ENCODE assay signal across 23 mouse cellular contexts in the genomic region with DNA sequence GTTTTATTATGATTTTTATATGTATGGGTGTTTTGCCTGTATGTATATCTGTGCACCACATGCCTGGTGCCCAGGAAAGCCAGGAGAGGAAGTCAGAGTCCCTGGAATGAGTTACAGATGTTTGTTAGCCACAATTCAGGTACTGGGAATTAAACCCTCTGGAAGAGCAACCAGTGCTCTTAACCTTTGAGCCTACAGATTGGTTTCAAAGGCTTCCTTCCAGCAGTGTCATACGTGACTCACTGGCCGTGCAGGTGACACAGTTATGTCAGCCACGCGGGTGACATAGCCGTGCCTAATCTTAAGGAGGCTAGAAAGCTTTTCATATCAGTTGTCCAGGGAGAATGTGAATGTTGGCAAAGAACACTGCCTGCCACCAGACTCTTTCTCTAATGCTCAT. TPM values are rescaled to one million over a fixed set of nuclear protein-coding genes. Genes with fewer than 3 reads are reported as not detected.
DNase-seq lines count a peak whose midpoint lies in the region; ATAC-seq and TF ChIP-seq lines count a peak whose summit lies in the region.
"Had no signal": no experiment of that assay in that cellular context is flagged by ENCODE, and none has a peak within 500 bp of the region (broad histone marks: within the 10 kb centered on the region; RNA-seq: fewer than 3 reads in every experiment).

No protein-coding gene starts in this region.

- H3K9me3 ChIP-seq in intestine, embryonic 15.5 days, result no peaks in the 10 kb centered on the region
- H3K9me3 ChIP-seq in intestine, embryonic 16.5 days (ENCODE audit: control insufficient read depth, low read length), result no peaks in the 10 kb centered on the region
- no peaks in the 10 kb centered on the region for H3K9me3 ChIP-seq in midbrain, postnatal 0 days (ENCODE audit: low read length)
- H3K9me3 ChIP-seq: forebrain, embryonic 10.5 days; forebrain, embryonic 13.5 days; heart, embryonic 12.5 days; heart, embryonic 15.5 days; hindbrain, embryonic 10.5 days; hindbrain, embryonic 13.5 days had no signal

- H3K36me3 ChIP-seq in intestine, embryonic 15.5 days, result no peaks in the 10 kb centered on the region; the same call in 1 of the 2 replicates
- H3K36me3 ChIP-seq in intestine, embryonic 16.5 days (ENCODE audit: control insufficient read depth, insufficient read depth, low read length), result no peaks in the 10 kb centered on the region; the same call in 1 of the 2 replicates
- peaks cover 32% of the 10 kb centered on the region for H3K36me3 ChIP-seq in midbrain, postnatal 0 days (ENCODE audit: insufficient read depth, low read length)
- H3K36me3 ChIP-seq: heart, embryonic 15.5 days had no signal

- ATAC-seq in intestine, embryonic 15.5 days, result peak; percentile 74
- ATAC-seq in intestine, embryonic 16.5 days, result peak; percentile 84
- no peak for ATAC-seq in midbrain, postnatal 0 days (ENCODE audit: low FRiP score)
- ATAC-seq: CD4-positive, CD25-positive, alpha-beta regulatory T cell, adult 4 months; forebrain, embryonic 13.5 days; forebrain, embryonic 16.5 days; hindbrain, embryonic 16.5 days had no signal

- no peak overlapping the region for H3K9ac ChIP-seq in intestine, embryonic 15.5 days
- no peak overlapping the region for H3K9ac ChIP-seq in intestine, embryonic 16.5 days (ENCODE audit: low read depth, low read length)
- H3K9ac ChIP-seq in midbrain, postnatal 0 days (replicated peaks; ENCODE audit: low read length, poor library complexity, severe bottlenecking), result no peak overlapping the region
- H3K9ac ChIP-seq: forebrain, embryonic 13.5 days; heart, embryonic 12.5 days; heart, embryonic 15.5 days; hindbrain, embryonic 13.5 days had no signal

- WGBS in intestine, embryonic 15.5 days, result 77% methylated on average over 5 of the region's 5 CpGs
- 72% methylated on average over 5 of the region's 5 CpGs for WGBS in intestine, embryonic 16.5 days
- WGBS in midbrain, postnatal 0 days, result 94% methylated on average over 5 of the region's 5 CpGs

- TF ChIP-seq CTCF in gastrocnemius, adult 2 months (IDR thresholded peaks at IDR 0.05), result no peak
- TF ChIP-seq CTCF in midbrain, postnatal 0 days (IDR thresholded peaks at IDR 0.05), result no peak

- H3K4me1 ChIP-seq in intestine, embryonic 15.5 days (replicated peaks), result no peaks in the 10 kb centered on the region
- H3K4me1 ChIP-seq in intestine, embryonic 16.5 days (ENCODE audit: control insufficient read depth, insufficient read depth, low read length), result no peaks in the 10 kb centered on the region
- no peaks in the 10 kb centered on the region for H3K4me1 ChIP-seq in midbrain, postnatal 0 days (ENCODE audit: insufficient read depth, low read length)
- H3K4me1 ChIP-seq: forebrain, embryonic 13.5 days had no signal

- H3K27ac ChIP-seq in gastrocnemius, adult 2 months, result peak overlapping the region; percentile 4; the same call in 1 of the 2 replicates
- no peak overlapping the region for H3K27ac ChIP-seq in intestine, embryonic 15.5 days
- H3K27ac ChIP-seq in intestine, embryonic 16.5 days (ENCODE audit: low read length), result no peak overlapping the region; the same call in 1 of the 2 replicates
- H3K27ac ChIP-seq in midbrain, postnatal 0 days (ENCODE audit: low read depth, low read length), result no peak overlapping the region
- H3K27ac ChIP-seq: forebrain, embryonic 10.5 days; forebrain, embryonic 13.5 days; heart, embryonic 15.5 days; hindbrain, embryonic 10.5 days; hindbrain, embryonic 13.5 days had no signal

- H3K27me3 ChIP-seq in intestine, embryonic 15.5 days (replicated peaks), result no peaks in the 10 kb centered on the region
- no peaks in the 10 kb centered on the region for H3K27me3 ChIP-seq in intestine, embryonic 16.5 days (replicated peaks; ENCODE audit: control insufficient read depth, insufficient read depth, low read length)
- no peaks in the 10 kb centered on the region for H3K27me3 ChIP-seq in midbrain, postnatal 0 days (ENCODE audit: insufficient read depth, low read length)
- H3K27me3 ChIP-seq: forebrain, embryonic 13.5 days; hindbrain, embryonic 13.5 days had no signal

- intact Hi-C loops in gastrocnemius, adult 2 months (cut with DNase I), result loop anchor here (5.0 kb wide), 1 partner anchor 36 kb away; no protein-coding TSS in a partner anchor

- H3K4me2 ChIP-seq in intestine, embryonic 15.5 days (replicated peaks), result no peak overlapping the region
- no peak overlapping the region for H3K4me2 ChIP-seq in intestine, embryonic 16.5 days (ENCODE audit: low read depth, low read length)
- H3K4me2 ChIP-seq in midbrain, postnatal 0 days (ENCODE audit: low read depth, low read length, poor library complexity, severe bottlenecking), result no peak overlapping the region
- H3K4me2 ChIP-seq: forebrain, embryonic 13.5 days; heart, embryonic 12.5 days; heart, embryonic 15.5 days; hindbrain, embryonic 13.5 days had no signal

- DNase-seq in gastrocnemius, adult 2 months, result no peak
- DNase-seq in gastrocnemius, postnatal 10 days, result no peak
- DNase-seq in cerebellum, postnatal 36 days, result no peak
- no peak for DNase-seq in midbrain, postnatal 0 days (ENCODE audit: low spot score)
- DNase-seq: adrenal gland, postnatal 25 days; cerebellum, adult 11-12 months; cerebellum, adult 8-10 months; cerebellum, postnatal 10 days; gastrocnemius, postnatal 25 days; heart, adult 18-20 months; heart, postnatal 10 days; heart, postnatal 36 days had no signal

- H3K4me3 ChIP-seq in gastrocnemius, adult 2 months, result no peak overlapping the region
- no peak overlapping the region for H3K4me3 ChIP-seq in intestine, embryonic 15.5 days (replicated peaks)
- no peak overlapping the region for H3K4me3 ChIP-seq in intestine, embryonic 16.5 days (ENCODE audit: low read length)
- H3K4me3 ChIP-seq in midbrain, postnatal 0 days (ENCODE audit: low read depth, low read length), result no peak overlapping the region
- H3K4me3 ChIP-seq: forebrain, embryonic 10.5 days; forebrain, embryonic 13.5 days; heart, embryonic 12.5 days; heart, embryonic 15.5 days; hindbrain, embryonic 10.5 days; hindbrain, embryonic 13.5 days had no signal

RNA-seq across cellular contexts. Expression of a gene that starts 35.4 kb away (rescaled TPM):
- total RNA-seq in gastrocnemius, adult 2 months (2021), result 1 to 10 TPM; 6.1 to 7.9 TPM
- 10 to 100 TPM in 1 of 2 experiments, 1 to 10 TPM in 1; 8.5 to 10.4 TPM for total RNA-seq in gastrocnemius, postnatal 10 days (2021)
- 15.7 and 16.9 TPM in 2 replicates for polyA plus RNA-seq in intestine, embryonic 15.5 days (2015; fragmentation: Nextera tagmentation; extraction: Ambion mirVana)
- 17.3 and 18.3 TPM in 2 replicates for polyA plus RNA-seq in intestine, embryonic 16.5 days (2015; fragmentation: Nextera tagmentation; extraction: Ambion mirVana)
- 9.1 and 18.1 TPM in 2 replicates for total RNA-seq in midbrain, postnatal 0 days (2014; rRNA removed)
- 8.8 and 8.9 TPM in 2 replicates for polyA plus RNA-seq in midbrain, postnatal 0 days (2015; fragmentation: Nextera tagmentation; extraction: Ambion mirVana)
